In genomic region chr9:106891829-106892551, GRCm38 (mm10) we compare ENCODE assay signal across 8 mouse cellular contexts. TPM values are rescaled to one million over a fixed set of nuclear protein-coding genes. Genes with fewer than 3 reads are reported as not detected.
DNase-seq lines count a peak whose midpoint lies in the region; ATAC-seq and TF ChIP-seq lines count a peak whose summit lies in the region.

Gene Manf, minus strand, starts transcription at chr9:106891979.

- H3K36me3 ChIP-seq in CH12.LX (replicated peaks in 1 of 2; ENCODE audit: control insufficient read depth in 1 of 2, insufficient read depth in 1 of 2, low read length in 1 of 2): peaks cover 25 to 32% of the 10 kb centered on the region in 2 experiments
- peaks cover 7% of the 10 kb centered on the region for H3K36me3 ChIP-seq in forebrain, embryonic 11.5 days (ENCODE audit: control insufficient read depth, insufficient read depth, low read length)
- H3K36me3 ChIP-seq in heart, embryonic 16.5 days (ENCODE audit: control insufficient read depth, insufficient read depth): peaks cover 21% of the 10 kb centered on the region
- H3K36me3 ChIP-seq in liver, embryonic 15.5 days (replicated peaks): peaks cover 33% of the 10 kb centered on the region
- H3K36me3 ChIP-seq in neural tube, embryonic 12.5 days: peaks cover 35% of the 10 kb centered on the region

- peaks cover 10% of the 10 kb centered on the region for H3K27me3 ChIP-seq in CH12.LX (replicated peaks)
- H3K27me3 ChIP-seq in forebrain, embryonic 11.5 days (ENCODE audit: control insufficient read depth, insufficient read depth, low read length): no peaks in the 10 kb centered on the region
- H3K27me3 ChIP-seq in heart, embryonic 16.5 days (ENCODE audit: control insufficient read depth, insufficient read depth, low read length): no peaks in the 10 kb centered on the region
- no peaks in the 10 kb centered on the region for H3K27me3 ChIP-seq in liver, embryonic 15.5 days
- H3K27me3 ChIP-seq in neural tube, embryonic 12.5 days (replicated peaks): no peaks in the 10 kb centered on the region

- in situ Hi-C loops in CH12.LX (cut with MboI; ENCODE audit: low pct_ligation_motif_present, low pct_unique_long_range_greater_than_20kb, low sequenced_read_pairs): loop anchor here (5.0 kb wide), 1 partner anchor 220 kb away; no protein-coding TSS in a partner anchor

- peak within 1 kb of the TSS; percentile 66 for H3K27ac ChIP-seq in CH12.LX (ENCODE audit: insufficient read depth, low read depth)
- peak within 1 kb of the TSS; percentile 79 for H3K27ac ChIP-seq in forebrain, embryonic 11.5 days (ENCODE audit: low read depth, low read length)
- H3K27ac ChIP-seq in heart, embryonic 16.5 days (ENCODE audit: low read length): peak within 1 kb of the TSS; percentile 97
- peak within 1 kb of the TSS; percentile 93 for H3K27ac ChIP-seq in liver, embryonic 15.5 days (replicated peaks)
- peak within 1 kb of the TSS; percentile 86 for H3K27ac ChIP-seq in neural tube, embryonic 12.5 days

- WGBS in forebrain, embryonic 11.5 days: under 1% methylated on average over 59 of the region's 59 CpGs
- under 1% methylated on average over 59 of the region's 59 CpGs for WGBS in heart, embryonic 16.5 days
- under 1% methylated on average over 59 of the region's 59 CpGs for WGBS in liver, embryonic 15.5 days (ENCODE audit: insufficient replicate concordance)
- under 1% methylated on average over 59 of the region's 59 CpGs for WGBS in neural tube, embryonic 12.5 days

- dilution Hi-C loops in CH12.LX (cut with MboI; ENCODE audit: extremely low pct_ligation_motif_present, extremely low pct_unique_long_range_greater_than_20kb, low sequenced_read_pairs): no loop called here

- peak within 1 kb of the TSS; percentile 87 for H3K4me2 ChIP-seq in CH12.LX (ENCODE audit: insufficient read depth, low read depth, poor library complexity, severe bottlenecking)
- peak within 1 kb of the TSS; percentile 91 for H3K4me2 ChIP-seq in forebrain, embryonic 11.5 days (ENCODE audit: low read depth, low read length, severe bottlenecking)
- peak within 1 kb of the TSS; percentile 78 for H3K4me2 ChIP-seq in heart, embryonic 16.5 days (ENCODE audit: low read depth, low read length)
- peak within 1 kb of the TSS; percentile 90 for H3K4me2 ChIP-seq in liver, embryonic 15.5 days
- peak within 1 kb of the TSS; percentile 76 for H3K4me2 ChIP-seq in neural tube, embryonic 12.5 days (replicated peaks)

- peaks cover 26% of the 10 kb centered on the region for H3K79me2 ChIP-seq in CH12.LX (replicated peaks; ENCODE audit: control insufficient read depth, extremely low read depth, insufficient read depth, poor library complexity, severe bottlenecking)

- no peak for TF ChIP-seq RAD21 in CH12.LX (IDR thresholded peaks at IDR 0.05; ENCODE audit: low read depth, low read length)

- peak; percentile 99 for ATAC-seq in forebrain, embryonic 11.5 days (replicated peaks; ENCODE audit: low FRiP score)
- peak; percentile 98 for ATAC-seq in heart, embryonic 16.5 days (replicated peaks; ENCODE audit: extremely low read depth, insufficient read depth, low FRiP score)
- ATAC-seq in liver, embryonic 15.5 days (ENCODE audit: insufficient read depth): peak; percentile 96
- peak; percentile 99 for ATAC-seq in neural tube, embryonic 12.5 days (ENCODE audit: low FRiP score, low read depth)

- TF ChIP-seq CTCF in CH12.LX (conservative IDR thresholded peaks at IDR 0.05 in 1 of 2, IDR thresholded peaks at IDR 0.05 in 1 of 2; ENCODE audit: low read depth in 2 of 2, low read length in 2 of 2): no peak

- peak; percentile 92 for TF ChIP-seq POLR2A in CH12.LX (IDR thresholded peaks at IDR 0.05; ENCODE audit: low read depth, low read length)

- peaks cover 9 to 41% of the 10 kb centered on the region in 2 experiments for H3K4me1 ChIP-seq in CH12.LX (ENCODE audit: control insufficient read depth in 1 of 2, insufficient read depth in 2 of 2)
- H3K4me1 ChIP-seq in forebrain, embryonic 11.5 days (replicated peaks; ENCODE audit: control insufficient read depth, insufficient read depth, low read length): peaks cover 12% of the 10 kb centered on the region
- peaks cover 20% of the 10 kb centered on the region for H3K4me1 ChIP-seq in heart, embryonic 16.5 days (ENCODE audit: control insufficient read depth, insufficient read depth, low read length)
- H3K4me1 ChIP-seq in liver, embryonic 15.5 days (replicated peaks): peaks cover 52% of the 10 kb centered on the region
- H3K4me1 ChIP-seq in neural tube, embryonic 12.5 days: peaks cover 39% of the 10 kb centered on the region

- peak within 1 kb of the TSS; percentile 83 to 97 (median 92) for H3K4me3 ChIP-seq in CH12.LX (replicated peaks in 1 of 3; ENCODE audit: low read depth in 2 of 3, low read length in 2 of 3, poor library complexity in 1 of 3)
- H3K4me3 ChIP-seq in forebrain, embryonic 11.5 days (ENCODE audit: low read depth, low read length): peak within 1 kb of the TSS; percentile 90
- H3K4me3 ChIP-seq in heart, embryonic 16.5 days (ENCODE audit: low read length): peak within 1 kb of the TSS; percentile 84
- peak within 1 kb of the TSS; percentile 98 for H3K4me3 ChIP-seq in liver, embryonic 15.5 days (replicated peaks)
- H3K4me3 ChIP-seq in neural tube, embryonic 12.5 days: peak within 1 kb of the TSS; percentile 98

- peak within 1 kb of the TSS; percentile 95 for H3K9ac ChIP-seq in CH12.LX (ENCODE audit: insufficient read depth, low read depth)
- H3K9ac ChIP-seq in forebrain, embryonic 11.5 days (ENCODE audit: low read length): peak within 1 kb of the TSS; percentile 95
- peak within 1 kb of the TSS; percentile 92 for H3K9ac ChIP-seq in heart, embryonic 16.5 days (ENCODE audit: low read length)
- peak within 1 kb of the TSS; percentile 96 for H3K9ac ChIP-seq in liver, embryonic 15.5 days
- H3K9ac ChIP-seq in neural tube, embryonic 12.5 days: peak within 1 kb of the TSS; percentile 93

- DNase-seq in CH12.LX (ENCODE audit: extremely low read depth): peak; percentile 98
- DNase-seq in c-Kit-positive CD71-positive TER-119-negative erythroid progenitor cells, embryonic 14.5 days (ENCODE audit: low read depth): peak; percentile 96
- DNase-seq in forebrain, embryonic 11.5 days (ENCODE audit: low spot score): peak; percentile 98
- peak; percentile 97 to 99 for DNase-seq in kidney, postnatal 36 days
- peak; percentile 98 for DNase-seq in telencephalon, adult 2 months (ENCODE audit: low read depth, low spot score)

- no peaks in the 10 kb centered on the region for H3K9me3 ChIP-seq in CH12.LX (replicated peaks; ENCODE audit: low read length)
- no peaks in the 10 kb centered on the region for H3K9me3 ChIP-seq in forebrain, embryonic 11.5 days (ENCODE audit: control insufficient read depth, low read length)
- H3K9me3 ChIP-seq in heart, embryonic 16.5 days (replicated peaks; ENCODE audit: control insufficient read depth, low read length): no peaks in the 10 kb centered on the region
- no peaks in the 10 kb centered on the region for H3K9me3 ChIP-seq in liver, embryonic 15.5 days (replicated peaks)
- no peaks in the 10 kb centered on the region for H3K9me3 ChIP-seq in neural tube, embryonic 12.5 days

- TF ChIP-seq EP300 in CH12.LX (IDR thresholded peaks at IDR 0.05; ENCODE audit: low read length): no peak

TF ChIP-seq in CH12.LX, 34 proteins besides CTCF, POLR2A, EP300 and RAD21 (continues in another document):
- TF ChIP-seq ZNF384 (IDR thresholded peaks at IDR 0.05; ENCODE audit: low read depth, low read length) (no peak), MXI1 (IDR thresholded peaks at IDR 0.05; ENCODE audit: low read depth, low read length) (peak; percentile 93), SMC3 (IDR thresholded peaks at IDR 0.05; ENCODE audit: low read depth, low read length) (no peak), GABPA (IDR thresholded peaks at IDR 0.05; ENCODE audit: insufficient replicate concordance, low read depth, low read length) (no peak), IRF4 (IDR thresholded peaks at IDR 0.05; ENCODE audit: low read depth, low read length) (peak; percentile 4; the same call in 1 of the 2 replicates), HCFC1 (IDR thresholded peaks at IDR 0.05; ENCODE audit: low read depth, low read length) (peak; percentile 85), USF1 (IDR thresholded peaks at IDR 0.05; ENCODE audit: low read depth, low read length) (peak; percentile 74), MAX (IDR thresholded peaks at IDR 0.05; ENCODE audit: low read length) (peak; percentile 97), MAFK (IDR thresholded peaks at IDR 0.05; ENCODE audit: insufficient replicate concordance, low read length) (no peak), MAZ (IDR thresholded peaks at IDR 0.05; ENCODE audit: low read depth, low read length) (no peak), E2F4 (IDR thresholded peaks at IDR 0.05; ENCODE audit: insufficient replicate concordance, low read depth, low read length) (peak; percentile 75; the same call in 1 of the 2 replicates), TBP (conservative IDR thresholded peaks at IDR 0.05; ENCODE audit: low read depth, low read length) (peak; percentile 80), SIN3A (IDR thresholded peaks at IDR 0.05; ENCODE audit: low read length) (peak; percentile 95), ZKSCAN1 (IDR thresholded peaks at IDR 0.05; ENCODE audit: borderline replicate concordance, low read depth, low read length) (no peak), JUN (IDR thresholded peaks at IDR 0.05; ENCODE audit: insufficient read depth, low read depth, low read length) (no peak), JUND (conservative IDR thresholded peaks at IDR 0.05; ENCODE audit: low read depth, low read length) (no peak), ETS1 (conservative IDR thresholded peaks at IDR 0.05; ENCODE audit: low read depth, low read length) (no peak), CHD1 (IDR thresholded peaks at IDR 0.05; ENCODE audit: low read depth, low read length) (no peak), PAX5 (IDR thresholded peaks at IDR 0.05; ENCODE audit: low read length) (no peak), ZC3H11A (IDR thresholded peaks at IDR 0.05; ENCODE audit: low read depth, low read length) (no peak), NRF1 (IDR thresholded peaks at IDR 0.05; ENCODE audit: low read depth, low read length) (peak; percentile 65), ELF1 (IDR thresholded peaks at IDR 0.05; ENCODE audit: low read depth, low read length) (peak; percentile 80), KAT2A (IDR thresholded peaks at IDR 0.05; ENCODE audit: insufficient replicate concordance, low read length) (peak; percentile 84; the same call in 1 of the 2 replicates), UBTF (IDR thresholded peaks at IDR 0.05; ENCODE audit: low read depth, low read length) (no peak)

RNA-seq across cellular contexts. Expression of gene Manf, which starts in this region (rescaled TPM):
- 181 and 385 TPM in 2 replicates for total RNA-seq in CH12.LX (2012; rRNA removed)
- total RNA-seq in CH12.LX (2014; rRNA removed): 292 and 325 TPM in 2 replicates
- polyA plus RNA-seq in CH12.LX (2012; ENCODE audit: insufficient read length, low read depth): 330 and 358 TPM in 2 replicates
- polyA plus RNA-seq in forebrain, embryonic 11.5 days (2014; fragmentation: Nextera tagmentation; extraction: Ambion mirVana): 242 and 264 TPM in 2 replicates
- polyA plus RNA-seq in heart, embryonic 16.5 days (2015; fragmentation: Nextera tagmentation; extraction: Ambion mirVana): 189 and 245 TPM in 2 replicates
- polyA plus RNA-seq in liver, embryonic 15.5 days (2015; fragmentation: Nextera tagmentation; extraction: Ambion mirVana): 135 and 152 TPM in 2 replicates
- polyA plus RNA-seq in neural tube, embryonic 12.5 days (2016; fragmentation: Nextera tagmentation; extraction: Ambion mirVana): 218 and 248 TPM in 2 replicates

Comparison
In these comparisons a context has a peak if more than half of its experiments do, and no peak if none do; other contexts are left out.
1. Peak in every context shown above with its lines: DNase-seq, ATAC-seq, H3K4me3 ChIP-seq and H3K27ac ChIP-seq.